Mouse (Mus musculus) macrophage (primary cell): ENCODE data around the gene Gtf2ird2. TPM values are rescaled to one million over a fixed set of nuclear protein-coding genes. Genes with fewer than 3 reads are reported as not detected.

ENCODE experiments used
- H3K27ac ChIP-seq: fragments of 350-480 bp; formaldehyde crosslinking; 2 replicates; pipeline ENCODE4 v1.9.0; 2021
- H3K36me3 ChIP-seq: fragments of 350-480 bp; formaldehyde crosslinking; 2 replicates; pipeline ENCODE4 v1.9.0; 2021; ENCODE audit errors: inconsistent target
- H3K4me3 ChIP-seq: fragments of 350-480 bp; formaldehyde crosslinking; 2 replicates; pipeline ENCODE4 v1.9.0; 2021; ENCODE audit errors: inconsistent target
- H3K79me2 ChIP-seq: fragments of 350-480 bp; formaldehyde crosslinking; 2 replicates; pipeline ENCODE4 v1.9.0; 2021; ENCODE audit errors: inconsistent target
- WGBS: methylation state at CpG from one replicate; pipeline ENCODE4 v1.1.7; 2026; ENCODE audit warnings: inconsistent platforms; ENCODE audit not compliant: missing documents; 5-methylcytosine and 5-hydroxymethylcytosine counted together
- polyA plus RNA-seq: library from polyadenylated mRNA; stranded (reverse); fragments of 250-400 nt; gene quantifications from 3 replicates; pipeline ENCODE4 v1.2.4, GENCODE M21; 2018; ENCODE audit warnings: inconsistent platforms

Gtf2ird2 gene
- polyA plus RNA-seq, 1 experiment from 2014 or later: 3.6 TPM

- H3K36me3 ChIP-seq: peaks cover 49% of the 10 kb centered on the region
- no peak overlapping the region for H3K4me3 ChIP-seq
- 94% methylated on average over 10 of the region's 10 CpGs for WGBS
- no peaks in the 10 kb centered on the region for H3K79me2 ChIP-seq
- H3K27ac ChIP-seq: no peak overlapping the region
Measured at GRCm38 (mm10) chr5:134255294-134255693, 71.5 kb downstream of the Gtf2ird2 start.

- no peak overlapping the region for H3K27ac ChIP-seq
- 68% methylated on average over 12 of the region's 13 CpGs for WGBS
- no peak overlapping the region for H3K4me3 ChIP-seq
- H3K79me2 ChIP-seq: no peaks in the 10 kb centered on the region
- peaks cover 56% of the 10 kb centered on the region for H3K36me3 ChIP-seq
Measured at GRCm38 (mm10) chr5:134257349-134258031, 73.7 kb downstream of the Gtf2ird2 start.

- H3K79me2 ChIP-seq: no peaks in the 10 kb centered on the region
- no peak overlapping the region for H3K4me3 ChIP-seq
- 2% methylated on average over 4 of the region's 4 CpGs for WGBS
- H3K36me3 ChIP-seq: peaks cover 56% of the 10 kb centered on the region
- H3K27ac ChIP-seq: peak overlapping the region; percentile 34; the same call in 1 of the 2 replicates
Measured at GRCm38 (mm10) chr5:134258395-134258794, 74.6 kb downstream of the Gtf2ird2 start.

- Histone ChIP-seq H3K79me2 (no peaks in the 10 kb centered on the region), H3K4me3 (no peak overlapping the region), H3K27ac (peak overlapping the region; percentile 34; the same call in 1 of the 2 replicates), H3K36me3 (peaks cover 57% of the 10 kb centered on the region)
- WGBS: 90% methylated on average over 2 of the region's 2 CpGs
Measured at GRCm38 (mm10) chr5:134258934-134259333, 75.1 kb downstream of the Gtf2ird2 start.

DNA sequence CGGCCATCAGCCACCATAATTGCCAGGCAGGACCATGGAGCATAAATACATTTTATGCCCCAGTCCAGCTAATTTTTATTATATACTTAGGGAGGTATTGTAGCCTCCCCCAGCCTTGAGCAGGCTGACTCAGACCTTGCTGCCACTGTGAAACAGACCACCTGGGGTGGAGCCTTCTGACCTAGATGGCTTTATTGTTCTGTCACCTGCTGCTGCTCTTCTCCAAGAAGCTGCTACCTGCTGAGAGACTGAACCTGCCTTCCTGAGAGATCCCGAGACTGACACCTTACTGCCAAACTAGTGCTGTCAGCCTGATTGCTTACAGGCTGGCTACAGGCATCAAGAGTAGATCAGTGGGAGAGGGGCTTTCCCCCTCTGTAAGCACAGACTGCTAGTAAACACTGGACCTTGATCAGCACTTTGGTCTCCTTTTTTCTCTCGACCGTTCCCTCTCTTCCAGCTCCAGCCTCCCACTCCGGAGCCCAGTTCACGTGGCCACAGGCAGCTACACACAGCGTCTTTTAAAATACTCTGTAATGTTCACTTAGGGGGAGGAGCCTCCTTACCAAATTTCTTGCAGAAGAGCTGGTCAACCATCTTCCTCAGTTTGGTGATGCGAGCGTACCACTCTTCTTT is 76.3 kb downstream of the Gtf2ird2 start:
- no peaks in the 10 kb centered on the region for H3K79me2 ChIP-seq
- no peak overlapping the region for H3K4me3 ChIP-seq
- H3K36me3 ChIP-seq: peaks cover 59% of the 10 kb centered on the region
- H3K27ac ChIP-seq: no peak overlapping the region
- WGBS: 90% methylated on average over 9 of the region's 9 CpGs

DNA sequence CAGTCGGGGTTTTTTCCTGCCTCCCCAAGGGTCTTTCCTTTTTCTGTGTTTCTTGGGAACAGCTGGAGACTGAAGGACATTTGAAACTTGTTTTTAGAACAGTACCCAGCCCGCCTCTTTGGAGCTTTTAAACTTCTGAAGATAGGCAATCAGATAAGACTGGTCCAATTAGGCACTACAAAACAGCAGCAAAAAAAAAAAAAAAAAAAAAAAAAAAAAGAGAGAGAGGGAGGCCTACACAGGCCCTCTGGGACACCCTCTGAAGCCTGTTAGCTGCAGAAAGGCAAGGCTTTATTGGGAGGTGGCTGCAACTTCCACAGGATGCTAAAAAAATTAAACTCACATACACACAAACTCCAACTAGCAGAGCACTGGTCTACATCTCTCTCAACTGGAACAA is 82.1 kb downstream of the Gtf2ird2 start:
- H3K79me2 ChIP-seq: no peaks in the 10 kb centered on the region
- peaks cover 82% of the 10 kb centered on the region for H3K36me3 ChIP-seq
- no peak overlapping the region for H3K4me3 ChIP-seq
- WGBS: 86% methylated on average over 2 of the region's 2 CpGs
- no peak overlapping the region for H3K27ac ChIP-seq

GRCm38 (mm10) chr5:134266404-134266803 is 82.6 kb downstream of the Gtf2ird2 start:
- Histone ChIP-seq H3K27ac (no peak overlapping the region), H3K36me3 (peaks cover 78% of the 10 kb centered on the region), H3K79me2 (no peaks in the 10 kb centered on the region), H3K4me3 (no peak overlapping the region)
- WGBS: 69% methylated on average over 18 of the region's 18 CpGs

- H3K27ac ChIP-seq: no peak overlapping the region
- H3K79me2 ChIP-seq: no peaks in the 10 kb centered on the region
- H3K36me3 ChIP-seq: peaks cover 77% of the 10 kb centered on the region
- WGBS: 92% methylated on average over 8 of the region's 8 CpGs
- no peak overlapping the region for H3K4me3 ChIP-seq
Measured at GRCm38 (mm10) chr5:134268751-134269150, 84.9 kb downstream of the Gtf2ird2 start.

- Histone ChIP-seq H3K4me3 (no peak overlapping the region), H3K79me2 (no peaks in the 10 kb centered on the region), H3K27ac (no peak overlapping the region), H3K36me3 (peaks cover 74% of the 10 kb centered on the region)
- 74% methylated on average over 5 of the region's 5 CpGs for whole genome bisulfite sequencing
Measured at GRCm38 (mm10) chr5:134269751-134270150, 85.9 kb downstream of the Gtf2ird2 start.

DNA sequence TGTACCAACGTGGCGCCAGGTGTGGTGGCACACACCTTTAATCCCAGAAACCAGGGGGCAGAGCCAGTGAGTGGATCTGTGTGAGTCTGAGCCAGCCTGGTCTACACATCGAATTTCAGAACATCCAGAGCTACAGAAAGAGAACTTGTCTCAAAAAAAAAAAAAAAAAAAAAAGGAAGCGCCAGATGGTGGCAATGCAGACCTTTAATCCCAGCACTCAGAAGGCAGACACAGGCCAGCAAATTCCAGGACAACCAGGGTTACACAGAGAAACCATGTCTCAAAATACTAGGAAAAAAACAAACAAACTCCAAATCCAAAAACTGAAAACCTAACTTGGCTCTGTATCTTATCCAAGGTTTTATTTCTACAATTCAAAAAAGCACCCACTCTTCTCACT is 86.7 kb downstream of the Gtf2ird2 start:
- Histone ChIP-seq H3K4me3 (no peak overlapping the region), H3K36me3 (peaks cover 67% of the 10 kb centered on the region), H3K27ac (no peak overlapping the region), H3K79me2 (no peaks in the 10 kb centered on the region)
- 67% methylated on average over 3 of the region's 4 CpGs for WGBS

DNA sequence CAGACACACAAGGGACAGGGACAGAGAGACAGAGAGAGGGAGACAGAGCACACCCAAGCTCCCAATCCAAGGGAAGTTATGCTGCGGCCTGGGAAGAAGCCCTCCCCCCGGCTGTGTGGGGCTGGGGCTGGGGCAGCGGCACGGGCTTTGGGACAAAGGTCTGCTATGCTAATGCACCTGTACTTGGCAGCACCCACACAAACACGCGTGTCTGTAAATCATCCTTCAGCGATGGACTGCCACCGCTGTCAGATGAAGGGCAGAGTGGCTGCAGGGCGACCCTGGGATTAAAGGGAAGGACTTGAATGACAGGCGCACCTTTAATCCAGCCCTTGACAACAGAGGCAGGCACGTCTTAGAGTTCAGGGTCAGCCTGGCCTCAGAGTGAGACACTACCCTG is 87.6 kb downstream of the Gtf2ird2 start:
- Histone ChIP-seq H3K79me2 (no peaks in the 10 kb centered on the region), H3K4me3 (no peak overlapping the region), H3K27ac (no peak overlapping the region), H3K36me3 (peaks cover 64% of the 10 kb centered on the region)
- WGBS: 97% methylated on average over 11 of the region's 11 CpGs

DNA sequence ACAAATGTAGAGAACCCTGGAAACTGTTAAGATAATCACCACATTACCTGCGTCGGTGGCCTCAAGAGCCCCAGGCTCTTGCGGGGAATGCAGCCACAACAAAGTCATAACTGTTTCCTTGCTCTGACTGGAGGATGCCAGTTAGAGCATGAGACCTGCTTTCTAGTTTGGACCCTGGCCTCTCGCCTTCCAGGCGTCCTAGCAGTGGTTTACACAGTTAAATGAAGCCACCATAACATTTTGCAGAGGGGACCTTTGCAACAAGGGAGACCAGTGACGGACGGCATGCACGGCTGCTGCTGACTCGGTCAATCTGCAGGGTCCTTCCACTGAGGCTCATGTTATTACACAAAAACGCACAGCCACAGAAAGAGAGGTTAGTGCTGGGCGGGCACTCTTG is 88.9 kb downstream of the Gtf2ird2 start:
- no peaks in the 10 kb centered on the region for H3K79me2 ChIP-seq
- H3K36me3 ChIP-seq: peaks cover 64% of the 10 kb centered on the region
- no peak overlapping the region for H3K27ac ChIP-seq
- 98% methylated on average over 11 of the region's 11 CpGs for WGBS
- H3K4me3 ChIP-seq: no peak overlapping the region

GRCm38 (mm10) chr5:134273761-134274160 is 89.9 kb downstream of the Gtf2ird2 start:
- Histone ChIP-seq H3K4me3 (no peak overlapping the region), H3K79me2 (no peaks in the 10 kb centered on the region), H3K27ac (no peak overlapping the region), H3K36me3 (peaks cover 61% of the 10 kb centered on the region)
- 94% methylated on average over 8 of the region's 8 CpGs for WGBS
